Mouse (Mus musculus): ENCODE data around the gene Zpr1.

Gene Zpr1

DNA sequence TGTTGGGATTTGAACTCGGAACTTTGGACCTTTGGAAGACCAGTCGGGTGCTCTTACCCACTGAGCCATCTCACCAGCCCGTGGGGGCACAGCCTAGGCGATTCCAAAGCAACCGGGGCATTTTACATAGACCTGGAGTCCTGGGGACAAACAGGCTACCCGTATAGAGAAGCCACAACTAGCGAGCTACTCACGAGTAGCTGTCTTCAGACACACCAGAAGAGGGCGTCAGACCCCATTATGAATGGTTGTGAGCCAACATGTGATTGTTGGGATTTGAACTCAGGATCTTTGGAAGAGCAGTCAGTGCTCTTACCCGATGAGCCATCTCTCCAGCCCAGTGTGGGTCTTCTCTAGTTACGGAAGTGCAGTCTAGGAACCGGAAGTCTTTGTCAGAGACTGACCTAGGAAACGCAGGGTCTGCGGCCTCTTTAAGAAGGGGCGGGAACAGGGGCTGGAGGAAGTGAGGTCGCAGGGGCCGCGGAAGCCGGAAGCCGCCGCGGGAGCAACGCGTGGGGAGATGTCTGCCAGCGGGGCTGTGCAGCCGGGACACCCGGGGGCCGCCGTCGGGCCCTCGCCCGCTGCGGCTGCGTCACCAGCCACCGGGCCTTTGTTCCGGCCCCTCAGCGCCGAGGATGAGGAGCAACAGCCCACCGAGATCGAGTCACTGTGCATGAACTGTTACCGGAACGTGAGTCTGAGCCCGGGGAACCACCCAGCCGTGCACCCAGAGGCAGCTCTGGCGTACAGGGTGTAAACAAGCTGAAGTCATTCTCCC lies at the start of gene Zpr1:
TSS of gene Zpr1 (plus strand) at position 388 of the 778 bp plus-strand sequence.
- peak; percentile 91 for DNase-seq (ENCODE audit: low read depth, low spot score)

DNA sequence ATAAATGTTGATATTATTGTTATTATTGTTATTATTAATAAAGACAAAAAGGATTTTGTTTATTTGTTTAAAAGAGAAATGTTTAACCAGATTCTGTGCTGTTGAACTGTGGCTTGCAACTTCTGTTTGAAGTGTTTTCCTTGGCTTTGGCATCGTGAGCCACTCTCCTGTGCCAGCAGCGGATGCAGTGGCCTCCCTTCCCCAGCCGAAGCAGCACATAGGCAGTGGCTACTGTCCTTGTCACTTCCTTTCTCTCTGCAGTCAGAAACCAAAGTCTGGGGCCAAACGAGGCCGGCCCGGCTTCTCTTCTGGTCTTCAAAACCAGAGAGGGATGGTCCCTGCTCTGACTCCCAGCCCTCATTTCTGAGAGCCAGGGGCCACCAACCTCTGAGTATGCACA lies 49.8 kb upstream of the Zpr1 start:
- DNase-seq (ENCODE audit: low read depth, low spot score) = no peak

- DNase-seq (ENCODE audit: low read depth, low spot score) = no peak
These were observed 48.8 kb upstream of the Zpr1 start for GRCm38 (mm10) chr9:46224101-46224500.

- DNase-seq (ENCODE audit: low read depth, low spot score) = no peak
These were observed 47.8 kb upstream of the Zpr1 start for GRCm38 (mm10) chr9:46224945-46225660.

DNA sequence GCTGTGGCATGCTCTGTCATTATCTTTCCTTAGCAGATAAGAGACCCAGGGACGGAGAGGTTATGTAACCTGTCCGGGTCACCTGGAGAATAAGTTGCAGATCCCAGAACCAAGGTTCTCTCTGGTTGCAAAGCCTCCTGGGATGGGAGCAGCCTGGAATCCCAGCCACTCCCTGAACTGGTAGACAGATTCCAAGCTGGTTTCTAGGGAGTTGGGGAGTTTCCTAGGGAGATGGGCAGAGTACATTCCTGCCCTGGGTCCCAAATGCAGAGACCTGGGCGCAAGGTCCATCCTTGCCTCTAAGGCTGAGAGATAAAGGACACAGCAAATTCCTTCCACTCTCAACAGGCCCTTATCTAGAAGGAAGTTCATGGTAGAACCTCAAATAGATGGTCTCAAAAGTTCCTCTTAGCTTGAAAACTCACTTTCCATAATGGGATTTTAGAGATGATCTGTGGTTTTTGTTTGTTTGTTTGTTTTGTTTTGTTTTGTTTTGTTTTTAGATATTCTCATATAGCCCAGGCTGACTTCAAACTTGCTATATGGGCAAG lies 45.7 kb upstream of the Zpr1 start:
- no peak for DNase-seq (ENCODE audit: low read depth, low spot score)

GRCm38 (mm10) chr9:46228491-46228890 lies 44.4 kb upstream of the Zpr1 start, which contains the start of gene Apoa1:
TSS of gene Apoa1 (plus strand) at chr9:46228580.
- no peak for DNase-seq (ENCODE audit: low read depth, low spot score)

DNA sequence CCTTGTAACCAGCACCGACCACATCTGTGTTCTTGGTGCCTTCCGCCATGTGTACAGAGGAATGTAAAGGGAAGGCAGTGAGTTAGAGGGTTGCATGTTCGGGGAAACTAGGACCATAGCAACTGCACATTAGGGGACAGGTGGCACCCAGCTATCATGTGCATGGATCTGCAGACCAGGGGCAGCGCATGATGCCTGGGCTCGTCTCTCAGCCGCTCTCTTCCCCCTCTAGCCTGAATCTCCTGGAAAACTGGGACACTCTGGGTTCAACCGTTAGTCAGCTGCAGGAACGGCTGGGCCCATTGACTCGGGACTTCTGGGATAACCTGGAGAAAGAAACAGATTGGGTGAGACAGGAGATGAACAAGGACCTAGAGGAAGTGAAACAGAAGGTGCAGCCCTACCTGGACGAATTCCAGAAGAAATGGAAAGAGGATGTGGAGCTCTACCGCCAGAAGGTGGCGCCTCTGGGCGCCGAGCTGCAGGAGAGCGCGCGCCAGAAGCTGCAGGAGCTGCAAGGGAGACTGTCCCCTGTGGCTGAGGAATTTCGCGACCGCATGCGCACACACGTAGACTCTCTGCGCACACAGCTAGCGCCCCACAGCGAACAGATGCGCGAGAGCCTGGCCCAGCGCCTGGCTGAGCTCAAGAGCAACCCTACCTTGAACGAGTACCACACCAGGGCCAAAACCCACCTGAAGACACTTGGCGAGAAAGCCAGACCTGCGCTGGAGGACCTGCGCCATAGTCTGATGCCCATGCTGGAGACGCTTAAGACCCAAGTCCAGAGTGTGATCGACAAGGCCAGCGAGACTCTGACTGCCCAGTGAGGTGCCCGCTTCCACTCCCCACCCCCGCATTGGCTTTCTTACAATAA lies 43.1 kb upstream of the Zpr1 start:
- peak; percentile 54 for DNase-seq (ENCODE audit: low read depth, low spot score)

DNA sequence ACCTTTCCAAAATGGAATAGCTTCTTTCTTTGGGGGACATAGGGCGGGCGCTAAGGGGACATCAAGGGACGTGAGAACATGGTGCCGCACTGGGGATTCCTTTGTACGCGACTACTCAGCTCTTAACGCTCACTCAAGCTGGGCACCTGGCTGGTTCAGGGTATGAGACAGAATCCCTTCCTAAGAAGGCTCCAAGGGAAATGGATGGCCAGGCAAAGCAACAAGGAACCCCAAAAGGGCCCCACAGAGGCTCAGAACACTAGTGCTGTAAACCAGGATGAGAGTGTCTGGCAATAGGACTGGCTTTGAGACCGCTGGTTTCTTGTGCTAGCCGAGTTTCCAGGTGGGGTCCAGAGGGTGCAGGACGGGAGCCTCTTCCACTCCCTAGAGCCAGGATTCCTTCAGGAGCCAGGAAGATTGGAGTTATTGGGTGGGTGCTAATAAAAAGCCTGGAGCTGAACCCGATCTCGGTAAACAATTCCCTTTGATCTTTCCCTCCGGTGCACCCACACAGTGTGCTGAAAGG lies 42.4 kb upstream of the Zpr1 start:
- no peak for DNase-seq (ENCODE audit: low read depth, low spot score)

- DNase-seq (ENCODE audit: low read depth, low spot score) = no peak
These were observed 37.7 kb upstream of the Zpr1 start for GRCm38 (mm10) chr9:46235196-46235595.

DNA sequence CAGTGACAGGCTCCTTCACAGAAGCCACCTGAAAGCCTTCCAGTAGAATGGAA lies 37.4 kb upstream of the Zpr1 start, which contains the start of gene Apoc3:
TSS of gene Apoc3 (minus strand) at position 41 of the 53 bp plus-strand sequence.
- DNase-seq (ENCODE audit: low read depth, low spot score) = no peak

DNA sequence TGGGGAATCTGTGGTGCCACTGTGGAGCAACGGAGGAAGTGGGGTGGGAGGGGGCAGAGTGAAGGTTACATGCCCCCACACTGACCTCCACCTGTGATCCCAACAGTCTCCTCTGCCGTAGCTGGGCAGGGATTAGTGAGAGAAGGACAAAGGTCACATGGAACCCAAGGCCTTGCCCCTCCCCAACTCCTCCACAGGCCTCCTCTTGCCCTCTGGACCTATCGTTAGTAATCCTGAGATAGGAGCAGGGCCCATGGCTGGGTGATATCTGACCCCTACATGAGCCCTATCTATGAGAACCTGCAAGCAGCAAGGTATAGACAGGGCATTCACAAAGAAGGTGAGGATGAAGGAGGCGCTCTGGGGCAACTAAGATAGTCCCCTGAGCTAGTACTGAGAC lies 37.2 kb upstream of the Zpr1 start:
- DNase-seq (ENCODE audit: low read depth, low spot score) = no peak

DNA sequence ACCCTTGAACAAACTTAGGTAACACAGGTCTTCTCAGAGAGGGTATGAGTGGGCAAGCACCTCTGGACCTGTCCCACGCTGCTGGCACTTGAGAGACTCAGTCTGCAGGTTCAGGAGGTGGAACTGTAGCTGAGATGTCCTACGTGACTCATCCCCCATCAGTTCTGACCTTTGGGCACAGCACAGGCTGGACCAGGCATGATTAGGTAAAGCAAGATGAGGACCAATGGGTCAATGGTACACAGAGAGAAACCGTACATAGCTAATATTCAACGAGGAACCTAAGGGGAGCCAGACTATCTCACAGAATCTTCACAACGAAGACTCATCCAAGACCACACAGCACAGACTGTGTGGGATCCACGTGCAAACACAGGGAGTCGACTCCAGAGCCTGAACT lies 34.0 kb upstream of the Zpr1 start:
- no peak for DNase-seq (ENCODE audit: low read depth, low spot score)

DNA sequence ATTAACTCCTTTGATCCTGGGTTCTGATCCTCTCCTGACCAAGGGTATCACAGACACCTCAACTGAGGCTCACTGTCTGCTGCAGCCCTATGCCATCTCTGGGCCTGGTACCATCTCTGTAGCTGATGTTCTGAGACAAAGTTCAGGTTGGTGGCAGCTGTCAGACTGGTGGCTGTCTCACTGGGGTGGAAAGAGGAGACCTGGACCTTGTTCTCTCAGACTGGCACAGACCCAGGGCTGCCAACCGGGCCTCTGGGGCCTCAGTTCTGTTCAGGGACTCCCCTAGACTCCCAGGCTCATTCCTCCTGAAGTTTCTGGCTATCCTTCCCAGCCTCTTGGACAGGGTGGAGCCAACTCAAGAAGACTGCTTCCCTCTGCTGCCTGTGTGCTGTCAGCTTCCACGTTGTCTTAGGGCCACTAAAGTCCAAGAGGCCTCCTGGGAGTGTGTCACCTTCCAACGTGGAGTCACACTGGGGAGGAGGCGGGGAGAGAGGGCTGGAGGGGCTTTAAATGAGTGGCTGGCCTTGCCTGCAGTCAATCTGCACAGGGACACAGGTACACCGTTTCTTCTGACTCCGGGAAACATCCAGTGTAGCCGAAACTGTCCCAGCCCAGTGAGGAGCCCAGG lies 32.2 kb upstream of the Zpr1 start, which contains the start of gene Apoa4:
TSS of gene Apoa4 (plus strand) at position 171 of the 628 bp plus-strand sequence.
- DNase-seq (ENCODE audit: low read depth, low spot score) = no peak

DNA sequence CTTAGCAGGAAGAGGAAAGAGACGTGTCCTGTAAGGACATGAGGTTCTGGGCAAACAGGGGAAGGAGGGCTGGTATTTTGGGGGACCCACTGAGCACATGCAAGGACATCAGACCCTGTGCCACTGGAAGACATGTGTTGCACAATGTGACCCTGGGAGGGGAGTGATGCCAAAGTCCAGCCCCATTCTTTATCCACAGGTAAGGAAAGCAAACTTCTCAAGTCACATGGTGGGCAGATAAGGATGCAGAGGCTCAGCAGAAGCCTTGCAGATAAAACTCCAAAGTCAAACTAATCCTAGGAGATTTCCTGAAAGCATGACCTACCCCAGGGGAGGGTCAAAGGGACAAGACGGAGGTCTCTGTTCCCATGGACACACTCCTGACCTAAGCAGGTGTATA lies 31.0 kb upstream of the Zpr1 start:
- DNase-seq (ENCODE audit: low read depth, low spot score) = no peak

- DNase-seq (ENCODE audit: low read depth, low spot score) = no peak
These were observed 29.7 kb upstream of the Zpr1 start for GRCm38 (mm10) chr9:46243122-46243521.

DNA sequence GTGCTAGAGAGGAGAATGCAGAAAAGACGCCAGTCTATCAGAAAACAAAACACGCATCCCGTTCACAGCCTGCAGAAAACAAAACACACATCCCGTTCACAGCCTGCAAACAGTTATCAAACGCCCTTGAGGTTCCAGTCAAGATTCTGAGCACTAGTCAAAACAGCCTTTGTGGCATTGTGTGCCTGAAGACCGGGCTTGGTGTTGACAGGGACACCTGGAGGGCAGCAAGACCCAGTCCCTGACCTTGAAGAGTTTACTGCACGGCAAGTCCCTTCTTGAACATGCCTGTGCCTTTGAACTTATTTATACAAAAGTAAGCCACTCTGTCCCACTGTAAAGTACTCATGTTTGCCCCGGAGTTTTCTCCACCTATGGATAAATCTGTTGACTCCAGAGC lies 29.3 kb upstream of the Zpr1 start:
- DNase-seq (ENCODE audit: low read depth, low spot score) = no peak

- peak; percentile 34 for DNase-seq (ENCODE audit: low read depth, low spot score)
These were observed 26.0 kb upstream of the Zpr1 start for GRCm38 (mm10) chr9:46246752-46247324.

GRCm38 (mm10) chr9:46256177-46256576 lies 16.7 kb upstream of the Zpr1 start:
- no peak for DNase-seq (ENCODE audit: low read depth, low spot score)

DNA sequence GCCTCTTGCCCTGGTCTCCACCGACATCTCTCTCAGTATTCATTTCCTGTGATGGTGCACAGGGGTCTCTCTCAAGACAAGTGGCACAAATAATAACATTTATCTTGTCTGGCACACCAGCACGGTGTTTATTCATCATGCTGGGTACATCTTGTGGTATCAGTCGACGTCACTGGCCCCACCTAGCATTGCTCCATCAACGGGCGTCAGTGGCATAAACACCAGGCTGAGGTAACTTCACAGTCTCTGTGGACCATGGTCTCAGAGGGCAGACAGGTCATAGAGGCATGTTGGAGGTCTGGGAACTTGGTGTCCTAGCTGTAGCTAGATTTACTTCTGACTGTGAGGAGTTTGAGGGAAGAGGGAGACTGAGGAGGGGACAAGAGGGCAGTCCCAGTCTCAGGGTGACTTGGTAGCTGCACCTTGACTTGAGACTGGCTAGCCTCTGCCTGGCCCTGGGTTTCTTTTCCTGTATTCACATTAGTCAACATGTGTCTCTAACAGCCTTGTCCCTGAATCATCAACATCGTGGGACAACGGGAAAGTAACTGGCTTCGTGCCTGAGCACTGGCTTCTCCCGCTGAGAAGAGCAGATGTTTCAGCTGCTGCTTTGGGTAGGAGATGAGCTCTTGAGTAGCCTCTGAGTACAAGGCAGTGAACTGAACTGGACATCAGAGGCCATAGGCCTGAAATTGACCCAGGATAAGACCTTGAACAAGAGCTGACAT lies 16.0 kb upstream of the Zpr1 start:
- no peak for DNase-seq (ENCODE audit: low read depth, low spot score)

DNA sequence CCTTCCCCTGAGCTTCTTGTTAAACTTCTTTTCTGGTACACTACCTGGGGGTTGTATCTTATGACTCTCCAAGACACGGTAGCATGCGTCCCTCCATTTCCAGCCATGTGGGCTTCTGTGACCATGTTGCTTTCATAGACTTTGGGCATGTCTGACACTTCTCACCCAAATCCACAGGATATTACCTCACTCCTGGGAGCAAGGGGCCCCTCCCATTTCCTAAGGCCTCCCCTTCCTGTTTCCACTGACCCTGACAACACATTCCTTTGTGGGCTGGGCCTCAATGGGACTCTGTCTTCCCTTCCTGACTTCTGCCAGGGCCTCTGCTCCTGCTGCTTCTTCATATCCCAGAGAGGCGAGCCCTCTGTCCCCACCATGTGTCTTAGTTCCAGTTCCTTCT lies 15.3 kb upstream of the Zpr1 start:
- DNase-seq (ENCODE audit: low read depth, low spot score) = no peak

- no peak for DNase-seq (ENCODE audit: low read depth, low spot score)
These were observed 13.8 kb upstream of the Zpr1 start for GRCm38 (mm10) chr9:46259111-46259510.
